Mouse (Mus musculus): Measurements from ENCODE around the gene Dhcr24.

The Dhcr24 gene

DNA sequence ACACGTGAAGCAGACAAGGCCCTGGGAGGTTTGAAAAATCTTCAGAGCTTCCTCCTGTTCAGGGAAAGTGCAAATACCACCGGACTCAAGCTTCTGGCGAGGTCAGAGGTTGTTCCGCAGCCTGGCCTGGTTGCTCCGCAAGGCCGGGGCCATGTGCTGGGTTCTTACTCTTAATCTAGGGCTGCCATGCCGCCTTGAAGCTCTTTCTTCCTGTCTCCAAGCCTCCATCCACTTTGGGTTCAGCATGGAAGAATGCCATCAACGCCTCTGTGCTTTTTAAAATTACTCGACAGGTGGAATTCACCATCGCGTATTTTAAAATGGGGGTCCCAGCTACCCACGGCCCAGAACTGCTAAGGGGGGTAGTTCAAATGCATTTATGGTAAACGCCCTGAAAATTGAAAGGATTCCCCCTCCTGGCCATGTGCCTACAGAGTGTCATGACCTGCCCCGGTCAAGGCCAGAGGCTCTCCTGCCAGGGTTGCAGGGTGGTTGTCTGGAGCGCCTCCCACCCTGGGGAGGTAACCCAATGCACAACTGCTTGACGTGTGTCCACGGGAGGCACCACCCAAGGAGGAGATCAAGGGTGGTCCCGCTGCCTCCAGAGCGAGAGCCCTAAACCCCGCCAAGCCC, 509 bp upstream of the Dhcr24 start:
- DNase-seq (ENCODE audit: low spot score): no peak

DNA sequence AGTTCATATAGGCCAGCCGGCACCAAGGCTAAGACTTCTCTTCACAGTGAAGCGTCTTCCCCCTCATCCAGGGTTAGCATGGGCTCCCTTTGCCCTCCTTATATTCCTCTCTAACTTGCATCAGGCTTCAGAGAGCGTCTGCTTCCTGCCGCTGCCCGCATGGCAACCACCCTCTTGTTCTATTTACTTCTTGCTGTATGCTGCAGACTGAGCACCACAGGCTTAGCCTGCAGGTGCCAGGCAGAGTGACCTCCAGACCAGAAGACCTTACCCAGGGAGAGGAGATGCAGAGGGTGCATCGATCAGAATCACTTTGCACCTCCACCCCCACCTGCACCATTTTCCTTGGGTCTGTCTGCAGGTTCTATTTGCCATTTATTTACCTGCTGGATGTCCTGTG, 1.2 kb downstream of the Dhcr24 start:
- no peak for DNase-seq (ENCODE audit: low spot score)

DNA sequence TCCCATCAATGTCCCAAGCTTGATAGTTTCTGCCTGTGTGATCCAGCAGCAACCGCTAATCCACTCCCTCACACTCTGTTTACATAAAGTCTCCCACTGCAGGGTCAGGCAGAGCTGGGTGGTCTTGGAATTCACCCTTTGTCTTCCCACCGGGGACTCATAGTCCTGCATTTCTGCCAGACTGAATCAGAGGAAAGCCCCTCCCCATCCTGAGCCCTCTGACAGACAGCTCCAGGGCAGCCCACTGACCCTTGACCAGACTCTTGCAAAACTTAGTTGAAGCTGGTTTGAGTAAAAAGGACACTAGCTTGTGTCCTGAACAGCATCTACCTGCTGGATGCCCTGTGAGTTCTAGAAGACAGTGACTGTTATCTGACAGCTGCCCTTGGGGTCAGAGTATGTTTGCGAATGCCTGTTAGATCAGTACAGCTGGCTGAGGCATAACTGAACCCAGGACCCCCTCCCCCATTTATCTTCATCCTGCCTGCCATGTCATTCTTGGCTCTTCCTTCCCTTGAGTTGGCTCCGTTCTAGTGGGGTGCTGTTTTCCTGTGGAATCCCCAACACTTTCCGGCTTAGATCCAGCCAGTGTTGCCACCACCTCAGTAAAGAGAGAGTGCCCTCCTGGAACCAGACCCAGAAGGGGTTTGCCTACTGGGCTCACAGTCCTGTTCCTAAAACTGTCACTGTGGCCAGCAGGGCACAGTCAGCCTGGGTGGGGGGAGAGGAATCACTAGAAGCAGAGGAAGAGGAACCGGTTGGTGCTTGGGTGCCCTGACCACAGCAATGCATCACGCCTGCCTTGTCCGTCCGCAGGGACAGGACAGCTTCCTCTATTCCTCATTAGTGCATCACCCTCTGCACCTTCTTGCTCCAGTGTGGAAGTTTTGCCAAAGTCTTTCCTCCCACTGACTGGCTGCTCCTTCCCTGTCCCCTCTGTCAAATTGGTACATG, 2.3 kb downstream of the Dhcr24 start:
- no peak for DNase-seq (ENCODE audit: low spot score)

DNA sequence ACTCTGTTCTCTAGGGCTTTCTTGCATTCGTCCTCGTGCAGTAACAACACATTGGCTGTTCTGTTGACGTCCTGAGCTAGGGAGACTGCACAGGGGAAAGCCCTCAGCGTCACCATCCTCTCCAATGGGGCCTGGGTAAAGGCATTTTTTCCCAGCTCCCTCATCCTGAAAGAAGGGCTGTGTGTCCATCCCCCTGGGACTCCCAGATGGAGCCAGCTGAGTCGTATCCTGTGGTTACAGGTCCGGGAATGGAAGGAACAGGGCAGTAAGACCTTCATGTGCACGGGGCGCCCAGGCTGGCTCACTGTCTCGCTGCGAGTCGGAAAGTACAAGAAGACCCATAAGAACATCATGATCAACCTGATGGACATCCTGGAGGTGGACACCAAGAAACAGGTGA, 3.3 kb downstream of the Dhcr24 start:
- no peak for DNase-seq (ENCODE audit: low spot score)

DNA sequence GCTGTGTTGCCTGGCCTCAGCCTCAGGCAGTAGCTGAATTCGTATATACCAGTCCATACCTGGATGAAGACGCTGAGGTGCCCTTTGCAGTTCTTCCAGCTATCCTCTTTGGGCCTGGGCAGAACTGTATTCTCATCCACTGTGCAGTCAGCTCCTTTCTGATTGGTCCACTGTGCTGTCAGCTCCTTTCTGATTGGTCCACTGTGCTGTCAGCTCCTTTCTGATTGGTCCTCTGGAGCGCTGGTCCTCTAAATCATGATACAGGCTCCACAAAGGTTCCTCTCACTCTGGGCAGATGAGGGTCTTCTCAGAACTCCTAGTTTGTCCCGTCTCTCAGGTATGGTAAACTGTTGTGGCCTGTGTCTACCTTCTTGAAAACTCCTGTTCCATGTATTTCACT, 8.8 kb downstream of the Dhcr24 start:
- no peak for DNase-seq (ENCODE audit: low spot score)

DNA sequence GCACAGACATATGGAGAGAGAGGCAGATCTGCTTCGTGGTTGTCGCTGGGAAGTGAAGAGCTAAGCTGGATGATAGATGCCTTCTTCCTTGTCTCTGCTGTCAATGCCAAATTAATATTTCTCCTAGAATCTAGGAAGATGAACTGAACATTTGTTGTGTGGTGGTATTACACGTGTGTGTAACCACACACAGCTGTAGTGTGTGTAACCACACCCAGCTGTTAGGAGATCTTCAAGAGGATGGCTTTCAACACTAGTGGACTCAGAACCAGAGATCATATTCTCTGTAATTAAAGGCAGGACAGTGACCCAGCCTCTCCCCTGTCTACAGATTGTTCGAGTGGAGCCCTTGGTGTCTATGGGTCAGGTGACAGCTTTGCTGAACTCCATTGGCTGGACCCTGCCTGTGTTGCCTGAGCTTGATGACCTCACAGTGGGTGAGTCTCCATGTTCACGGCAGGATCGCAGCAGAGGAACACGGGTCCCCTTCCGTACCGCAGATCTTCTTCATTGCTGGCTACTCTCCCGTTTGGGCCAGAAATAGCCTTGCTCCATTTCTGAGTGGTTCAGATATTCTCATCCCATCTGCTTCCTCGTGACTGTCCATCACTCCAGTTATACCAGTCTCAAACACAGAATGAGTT, 10.4 kb downstream of the Dhcr24 start:
- DNase-seq (ENCODE audit: low spot score): no peak

DNA sequence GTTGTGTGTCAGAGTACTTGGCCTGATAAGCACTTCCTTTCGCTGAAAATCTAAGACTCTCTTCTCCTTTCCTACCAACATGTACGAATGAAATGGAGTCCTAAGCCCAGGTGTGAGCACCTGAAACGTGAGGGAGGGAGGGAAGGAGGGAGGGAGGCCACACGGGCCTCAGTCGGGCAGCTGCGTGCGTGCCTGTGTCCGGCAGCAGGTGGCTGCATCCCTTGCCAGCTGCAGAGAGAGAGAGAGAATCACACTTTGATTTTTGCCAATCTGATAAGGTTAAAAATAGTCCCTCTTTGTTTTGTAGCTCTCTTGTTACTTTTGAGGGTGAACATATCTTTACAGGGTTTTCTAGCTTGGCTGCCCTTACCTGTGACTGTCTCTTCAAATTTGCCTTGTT, 14.2 kb downstream of the Dhcr24 start:
- no peak for DNase-seq (ENCODE audit: low spot score)

DNA sequence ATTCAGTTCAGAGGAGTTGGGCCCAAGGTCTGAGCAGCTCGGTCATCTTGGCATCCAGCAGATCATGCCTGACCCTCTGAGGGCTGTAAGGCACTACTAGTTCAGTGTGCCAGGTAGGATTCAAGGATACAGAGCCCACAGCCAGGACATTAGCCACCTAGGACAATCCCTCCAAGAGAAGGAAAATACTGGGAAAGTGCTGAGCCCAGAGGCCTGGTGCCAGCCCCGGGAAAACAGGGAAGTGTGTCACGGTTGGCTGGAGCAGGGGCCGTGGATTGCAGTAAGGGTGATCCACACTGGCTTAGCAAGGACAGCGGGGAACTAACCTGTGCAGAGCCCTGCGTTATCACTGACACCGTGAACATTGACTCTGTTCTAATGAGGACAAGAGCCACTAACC, 16.7 kb downstream of the Dhcr24 start:
- no peak for DNase-seq (ENCODE audit: low spot score)

DNA sequence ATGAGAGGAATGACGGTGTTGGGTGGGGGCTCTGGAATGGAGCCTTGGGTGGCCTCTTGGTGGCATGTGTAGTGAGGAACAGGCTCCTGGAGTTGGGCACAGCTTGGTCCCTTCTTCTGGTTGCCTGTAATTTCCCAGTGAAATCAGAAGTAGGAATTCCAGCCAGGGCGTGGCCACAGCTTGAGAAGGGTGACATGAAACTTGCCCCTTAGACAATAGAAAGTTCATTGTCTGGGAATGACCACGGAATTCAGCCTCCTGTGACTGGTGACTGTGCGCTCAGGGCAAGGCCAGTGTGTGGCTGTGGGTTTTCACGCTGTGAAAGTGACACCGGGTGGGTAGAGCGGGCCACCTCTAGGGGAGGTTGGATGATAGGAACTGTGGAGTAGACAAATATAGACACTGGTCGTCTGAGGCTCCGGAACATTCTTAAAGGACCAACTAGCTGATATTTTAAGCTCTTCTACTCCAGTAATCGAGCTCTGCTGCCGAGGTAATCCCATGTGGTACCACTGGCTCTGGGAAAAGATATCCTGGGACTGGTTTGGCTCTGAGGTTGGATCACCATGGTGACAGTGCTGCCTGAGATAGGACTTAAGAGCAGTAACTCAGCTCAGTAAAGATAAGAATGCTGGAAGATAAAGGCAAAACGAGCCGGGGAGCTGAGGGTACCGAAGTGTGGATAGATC, 20.5 kb downstream of the Dhcr24 start:
- DNase-seq (ENCODE audit: low spot score): no peak

DNA sequence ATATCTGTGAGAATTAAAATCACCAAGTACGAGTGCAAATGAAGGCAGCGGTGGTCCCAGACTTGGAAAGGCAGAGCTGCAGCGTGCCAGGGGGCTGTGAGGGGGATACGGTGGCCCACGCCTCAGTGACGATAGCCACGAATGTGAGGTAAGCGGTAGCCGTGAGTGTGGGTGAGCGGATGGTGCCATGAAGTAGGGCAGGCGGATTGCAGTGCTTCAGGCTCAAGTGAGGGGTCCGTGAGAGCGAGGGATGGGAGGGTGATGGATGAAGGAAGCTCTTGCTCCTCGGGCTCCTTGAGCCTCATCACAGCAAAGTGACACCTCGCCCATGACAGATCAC, 21.0 kb downstream of the Dhcr24 start:
- no peak for DNase-seq (ENCODE audit: low spot score)

DNA sequence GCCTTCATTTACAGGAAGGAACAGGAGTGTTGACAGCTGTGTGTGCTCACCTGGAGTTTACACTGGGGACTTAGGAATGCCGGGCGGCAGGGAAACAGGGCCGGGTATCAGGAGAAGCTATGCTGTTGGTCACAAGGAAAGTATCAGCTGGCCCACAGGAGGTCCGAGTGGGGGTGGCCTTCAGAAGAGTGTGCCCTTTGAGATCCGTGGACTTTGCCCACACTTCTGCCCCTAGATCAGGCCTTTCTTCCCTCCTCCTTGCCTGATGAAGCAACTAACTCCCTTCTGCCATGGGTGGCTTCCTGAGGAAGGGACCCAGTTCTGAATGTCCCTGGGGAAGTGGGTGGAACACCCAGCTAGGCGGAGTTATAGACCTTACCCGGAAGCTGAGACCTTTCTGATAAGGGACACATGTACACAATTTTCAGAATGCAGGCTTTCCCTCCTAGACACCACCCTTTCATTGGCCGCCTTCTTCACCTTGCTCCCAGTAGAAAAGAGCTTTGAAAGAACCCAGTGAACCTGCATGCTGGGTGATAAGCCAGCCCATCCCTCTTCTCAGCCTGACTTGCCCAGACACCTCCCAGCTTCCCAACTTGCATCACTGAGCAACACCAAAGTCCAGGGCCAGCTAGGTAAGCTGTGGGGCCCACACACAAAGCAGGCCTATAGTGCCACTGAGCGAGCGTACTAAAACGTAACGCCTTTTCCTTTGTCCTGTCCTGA, 21.8 kb downstream of the Dhcr24 start:
- no peak for DNase-seq (ENCODE audit: low spot score)

DNA sequence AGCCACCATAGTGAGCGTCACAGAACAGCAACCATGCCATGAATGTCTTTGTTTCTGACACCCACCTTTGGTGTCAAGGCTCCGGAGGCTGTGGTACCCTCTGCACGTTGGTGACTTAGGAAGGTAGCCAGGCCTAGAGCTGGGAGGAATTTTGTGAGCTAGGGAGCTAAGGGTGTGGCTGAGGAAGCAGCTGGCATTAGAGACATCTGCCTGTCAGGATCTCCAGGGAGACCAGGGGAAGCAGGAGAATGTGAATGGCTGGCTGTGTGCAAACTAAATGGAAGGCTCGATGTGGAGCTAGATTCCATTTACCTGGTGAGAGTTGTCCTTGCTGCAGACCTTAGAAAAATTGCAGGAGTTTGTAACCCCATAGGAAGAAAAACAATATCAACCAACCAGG, 23.8 kb downstream of the Dhcr24 start:
- DNase-seq (ENCODE audit: low spot score): no peak

DNA sequence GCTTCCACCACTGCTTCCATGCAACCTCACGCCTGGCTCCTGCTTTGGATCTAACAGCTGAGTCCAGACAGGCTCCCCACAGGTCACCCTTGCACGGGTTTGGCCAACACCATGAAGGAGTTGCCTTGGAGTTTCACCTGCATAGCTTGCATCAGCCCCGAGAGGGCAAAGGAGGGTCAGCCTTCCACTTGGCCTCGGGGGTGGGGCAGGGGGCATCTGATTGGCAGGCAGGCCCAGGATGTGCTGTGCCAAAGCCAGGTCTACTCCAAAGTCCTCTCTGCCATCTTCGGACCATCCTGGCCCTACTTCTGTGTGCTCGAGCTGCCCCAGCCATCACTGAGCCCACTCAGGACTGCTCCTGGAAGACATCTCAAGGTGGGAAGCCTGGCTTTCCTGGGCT, 26.2 kb downstream of the Dhcr24 start:
- no peak for DNase-seq (ENCODE audit: low spot score)

DNA sequence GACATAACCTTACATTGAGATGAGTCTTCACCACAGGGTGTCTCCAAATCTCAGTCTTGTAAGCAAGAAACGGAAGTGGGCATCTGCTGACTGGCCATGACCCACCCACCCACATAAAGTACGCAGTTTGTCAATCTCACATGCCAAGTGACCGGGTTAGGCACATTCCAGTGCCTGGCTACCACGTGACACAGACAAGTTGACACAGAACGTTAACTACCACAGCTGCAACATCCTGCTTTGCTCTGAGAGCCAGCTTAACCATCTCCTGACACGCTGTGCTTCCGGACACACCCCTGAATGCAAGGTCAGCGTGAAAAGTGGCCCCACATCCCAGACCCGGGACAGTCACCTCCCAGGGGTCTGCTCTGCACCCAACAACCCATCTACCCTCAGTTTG, 29.3 kb downstream of the Dhcr24 start:
- no peak for DNase-seq (ENCODE audit: low spot score)

DNA sequence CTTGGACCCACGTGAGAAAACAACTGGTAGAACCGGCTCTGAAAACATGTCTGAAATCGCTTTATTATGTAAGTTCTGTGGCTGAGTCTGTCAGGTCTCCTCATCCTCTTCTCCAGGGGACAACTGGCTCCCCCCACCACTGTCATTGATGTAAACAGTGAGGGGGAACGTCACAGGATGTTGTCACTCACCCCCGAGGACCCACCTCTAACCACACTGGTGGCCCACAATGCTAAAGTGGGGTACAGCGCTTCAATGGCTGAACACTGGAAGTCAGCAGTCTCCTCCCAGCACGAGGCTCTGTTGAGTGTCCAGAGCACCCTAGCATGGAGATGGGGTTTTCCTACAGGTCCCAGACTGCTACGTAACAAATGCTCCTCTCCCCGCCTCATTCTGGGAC, 30.0 kb downstream of the Dhcr24 start:
- no peak for DNase-seq (ENCODE audit: low spot score)

DNA sequence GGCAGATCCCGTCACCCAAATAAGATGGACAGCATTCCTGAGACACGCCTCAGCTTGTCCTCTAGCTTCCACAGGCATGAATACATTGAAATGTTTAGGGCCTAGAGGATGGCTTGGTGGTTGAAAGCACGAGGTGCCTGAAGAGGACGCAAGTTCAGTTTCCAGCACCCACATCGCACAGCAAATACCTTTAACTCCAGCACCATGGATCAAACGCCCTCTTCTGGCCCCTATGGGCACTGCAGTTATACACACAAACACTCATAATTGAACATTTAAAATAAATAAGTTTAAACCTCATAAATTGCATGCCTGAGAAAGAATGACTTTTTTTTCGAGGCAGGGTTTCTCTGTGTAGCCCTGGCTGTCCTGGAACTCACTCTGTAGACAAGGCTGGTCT, 32.8 kb downstream of the Dhcr24 start:
- no peak for DNase-seq (ENCODE audit: low spot score)

DNA sequence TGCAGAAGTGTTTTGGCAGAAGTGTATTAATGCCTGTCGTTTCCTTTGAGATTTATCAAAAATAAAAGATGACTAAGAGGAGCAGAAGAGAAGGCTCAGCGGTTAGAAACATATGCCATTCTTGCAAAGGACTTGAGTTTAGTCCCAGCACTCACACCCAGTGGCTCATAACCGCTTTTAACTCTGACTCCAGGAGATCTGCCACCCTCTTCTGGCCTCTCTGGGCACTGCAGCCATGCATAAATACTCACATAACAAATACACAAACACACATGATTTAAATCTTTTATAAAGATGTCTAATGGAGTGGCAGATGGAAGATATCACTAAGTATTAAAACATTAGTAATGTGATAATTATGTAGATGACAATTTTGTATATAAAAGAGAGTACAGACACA, 35.4 kb downstream of the Dhcr24 start:
- no peak for DNase-seq (ENCODE audit: low spot score)

DNA sequence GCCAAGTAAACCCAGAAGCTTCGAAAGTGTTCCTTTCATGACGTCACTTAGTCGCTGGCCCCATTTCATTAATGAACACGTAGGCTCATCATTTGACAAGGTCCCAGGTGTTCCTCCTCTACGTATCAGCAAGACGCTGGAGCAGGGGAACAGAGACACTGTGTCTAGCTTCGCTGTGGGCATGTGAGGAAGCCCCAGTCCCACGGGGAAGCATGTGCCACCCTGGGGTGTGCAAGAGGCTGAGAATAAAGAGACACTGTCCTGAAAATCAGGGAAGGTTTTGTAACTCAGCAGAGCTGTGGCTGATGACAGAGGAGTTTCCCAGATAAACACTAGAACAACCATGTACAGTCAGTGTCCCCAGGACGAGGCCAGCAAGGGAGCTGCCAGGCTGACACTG, 36.2 kb downstream of the Dhcr24 start:
- no peak for DNase-seq (ENCODE audit: low spot score)

DNA sequence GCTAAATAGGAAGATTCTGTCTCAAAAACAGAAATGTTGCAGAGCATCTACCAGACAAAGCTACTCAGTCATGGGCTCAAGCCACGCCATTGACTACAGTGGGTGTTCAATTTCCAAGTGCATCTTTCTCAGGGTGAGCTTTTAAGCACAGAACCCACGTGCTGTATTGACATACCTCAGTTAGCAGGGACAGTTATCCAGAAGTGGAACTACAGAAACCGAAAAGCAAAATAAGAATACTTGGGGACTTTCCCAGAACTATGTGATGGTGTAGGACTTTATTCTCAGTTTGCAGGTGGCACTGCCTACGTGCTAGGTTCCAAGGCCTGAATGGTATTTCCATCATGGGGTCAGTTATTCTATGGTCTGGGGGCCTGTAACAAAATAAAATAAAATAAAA, 36.9 kb downstream of the Dhcr24 start:
- DNase-seq (ENCODE audit: low spot score): no peak

DNA sequence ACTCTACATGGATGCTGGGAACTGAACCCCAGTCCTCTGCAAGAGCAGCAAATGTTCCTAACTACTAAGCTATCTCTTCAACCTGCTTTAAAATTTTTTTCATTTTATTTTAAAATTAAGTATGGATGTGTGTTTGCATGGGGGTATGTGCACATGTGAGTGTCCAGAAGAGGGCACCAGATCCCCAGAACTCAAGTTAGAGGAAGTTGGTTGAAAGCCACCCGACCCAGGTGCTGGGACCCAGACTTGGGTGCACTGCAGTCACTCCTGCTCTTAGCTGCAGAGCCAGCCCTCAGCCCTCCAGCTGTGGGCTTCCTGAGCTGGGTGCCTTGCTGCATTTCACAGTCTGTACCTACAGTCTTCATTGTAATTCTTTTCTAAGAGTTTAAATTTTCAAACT, 38.6 kb downstream of the Dhcr24 start:
- DNase-seq (ENCODE audit: low spot score): no peak

DNA sequence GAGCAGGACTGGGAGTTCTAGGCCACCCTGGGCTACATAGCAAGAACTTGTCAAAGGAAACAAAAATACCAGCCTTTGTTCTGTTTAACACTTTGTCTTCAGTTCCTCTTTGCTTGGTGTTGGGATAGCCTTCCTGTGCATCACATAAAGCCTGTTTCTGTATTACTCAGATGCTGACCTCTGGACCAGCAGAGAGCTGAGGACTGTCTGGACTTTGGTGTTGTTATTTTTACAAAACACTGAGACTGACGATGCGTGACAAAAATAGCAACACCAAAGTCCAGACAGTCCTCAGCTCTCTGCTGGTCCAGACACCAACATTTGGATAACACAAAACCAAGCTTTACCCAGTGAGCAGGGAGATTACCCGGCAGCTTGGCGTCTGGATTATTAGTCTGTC, 39.9 kb downstream of the Dhcr24 start:
- no peak for DNase-seq (ENCODE audit: low spot score)
